19 mouse cellular contexts compared by ENCODE assay signal in genomic region chr10:8009855-8010254, GRCm38 (mm10). TPM values are rescaled to one million over a fixed set of nuclear protein-coding genes. Genes with fewer than 3 reads are reported as not detected.
A peak's percentile ranks its signal among the peaks of the same experiment; 100 is the strongest.
DNase-seq lines count a peak whose midpoint lies in the region; ATAC-seq lines count a peak whose summit lies in the region.
"Had no signal": no experiment of that assay in that cellular context is flagged by ENCODE, and none has a peak within 500 bp of the region (broad histone marks: within the 10 kb centered on the region; RNA-seq: fewer than 3 reads in every experiment).

No protein-coding gene starts in this region.

- no peak overlapping the region for H3K9ac ChIP-seq in midbrain, embryonic 11.5 days (ENCODE audit: low read length)
- H3K9ac ChIP-seq in kidney, embryonic 15.5 days, result no peak overlapping the region
- H3K9ac ChIP-seq: embryonic facial prominence, embryonic 13.5 days; forebrain, embryonic 15.5 days; hindbrain, embryonic 14.5 days; lung, embryonic 14.5 days had no signal

- ATAC-seq in midbrain, embryonic 11.5 days (ENCODE audit: low FRiP score), result no peak
- peak; percentile 38 to 39; a peak in 2 of 4 replicates for ATAC-seq in hematopoietic stem cell, adult 5-6 weeks (replicated peaks in 1 of 2; ENCODE audit: insufficient read depth in 1 of 2, low FRiP score in 2 of 2, low TSS enrichment in 1 of 2, low read depth in 1 of 2, poor library complexity in 2 of 2, severe bottlenecking in 2 of 2)
- ATAC-seq in neutrophil, adult 5-6 weeks (ENCODE audit: extremely low read depth, insufficient number of reproducible peaks, low FRiP score, poor library complexity, severe bottlenecking), result peak; percentile 57; the same call in 1 of the 2 replicates
- ATAC-seq in kidney, embryonic 15.5 days (replicated peaks; ENCODE audit: low FRiP score), result no peak
- ATAC-seq: forebrain, embryonic 15.5 days; intestine, embryonic 16.5 days; midbrain, embryonic 16.5 days had no signal

- intact Hi-C loops in heart, postnatal 25 days (cut with DNase I), result no loop called here

- no peak overlapping the region for H3K4me2 ChIP-seq in midbrain, embryonic 11.5 days
- no peak overlapping the region for H3K4me2 ChIP-seq in kidney, embryonic 15.5 days
- H3K4me2 ChIP-seq: embryonic facial prominence, embryonic 13.5 days; forebrain, embryonic 15.5 days; heart, embryonic 11.5 days; hindbrain, embryonic 14.5 days; lung, embryonic 14.5 days had no signal

- H3K9me3 ChIP-seq in midbrain, embryonic 10.5 days (replicated peaks), result no peaks in the 10 kb centered on the region
- H3K9me3 ChIP-seq in midbrain, embryonic 11.5 days (ENCODE audit: control insufficient read depth, low read length), result no peaks in the 10 kb centered on the region
- no peaks in the 10 kb centered on the region for H3K9me3 ChIP-seq in kidney, embryonic 15.5 days (replicated peaks)
- H3K9me3 ChIP-seq: embryonic facial prominence, embryonic 13.5 days; forebrain, embryonic 15.5 days had no signal

- peak; percentile 4 to 18 for DNase-seq in heart, adult 18-20 months
- DNase-seq in heart, postnatal 25 days (ENCODE audit: low spot score), result no peak
- DNase-seq in midbrain, embryonic 10.5 days (ENCODE audit: low spot score), result no peak
- DNase-seq in midbrain, embryonic 11.5 days (ENCODE audit: low spot score, missing footprints), result no peak
- DNase-seq in layer of hippocampus, adult 9-11 months, result no peak
- DNase-seq: cerebellum, adult 9-11 months; gastrocnemius, postnatal 25 days; heart, postnatal 10 days; lung, embryonic 14.5 days had no signal

- H3K27ac ChIP-seq in midbrain, embryonic 10.5 days (replicated peaks), result 0 out of 2 replicates have a peak overlapping the region, but pooled peaks have one; percentile 28
- H3K27ac ChIP-seq in midbrain, embryonic 11.5 days (ENCODE audit: low read depth, low read length), result no peak overlapping the region
- no peak overlapping the region for H3K27ac ChIP-seq in kidney, embryonic 15.5 days
- H3K27ac ChIP-seq: embryonic facial prominence, embryonic 13.5 days; forebrain, embryonic 15.5 days; hindbrain, embryonic 14.5 days; macrophage had no signal

- H3K4me1 ChIP-seq in midbrain, embryonic 10.5 days, result peaks cover 21% of the 10 kb centered on the region
- H3K4me1 ChIP-seq in midbrain, embryonic 11.5 days (ENCODE audit: control insufficient read depth, insufficient read depth, low read length), result peaks cover 7% of the 10 kb centered on the region
- no peaks in the 10 kb centered on the region; the same call in 1 of the 2 replicates for H3K4me1 ChIP-seq in kidney, embryonic 15.5 days
- H3K4me1 ChIP-seq: embryonic facial prominence, embryonic 13.5 days; forebrain, embryonic 15.5 days had no signal

- 90% methylated on average over 1 of the region's 1 CpGs for WGBS in midbrain, embryonic 10.5 days
- 92% methylated on average over 1 of the region's 1 CpGs for WGBS in midbrain, embryonic 11.5 days
- WGBS in kidney, embryonic 15.5 days, result 76% methylated on average over 1 of the region's 1 CpGs

- no peaks in the 10 kb centered on the region for H3K27me3 ChIP-seq in midbrain, embryonic 10.5 days (ENCODE audit: low read depth, poor library complexity, severe bottlenecking)
- H3K27me3 ChIP-seq in midbrain, embryonic 11.5 days (ENCODE audit: control insufficient read depth, insufficient read depth, low read length), result no peaks in the 10 kb centered on the region
- H3K27me3 ChIP-seq in kidney, embryonic 15.5 days, result no peaks in the 10 kb centered on the region
- H3K27me3 ChIP-seq: embryonic facial prominence, embryonic 13.5 days; forebrain, embryonic 15.5 days had no signal

- H3K36me3 ChIP-seq in midbrain, embryonic 10.5 days, result no peaks in the 10 kb centered on the region
- H3K36me3 ChIP-seq in midbrain, embryonic 11.5 days (ENCODE audit: control insufficient read depth, insufficient read depth, low read length), result no peaks in the 10 kb centered on the region
- no peaks in the 10 kb centered on the region for H3K36me3 ChIP-seq in kidney, embryonic 15.5 days
- H3K36me3 ChIP-seq: embryonic facial prominence, embryonic 13.5 days; forebrain, embryonic 15.5 days had no signal

- no peak overlapping the region for H3K4me3 ChIP-seq in midbrain, embryonic 10.5 days
- no peak overlapping the region for H3K4me3 ChIP-seq in midbrain, embryonic 11.5 days (ENCODE audit: low read depth, low read length)
- no peak overlapping the region for H3K4me3 ChIP-seq in kidney, embryonic 15.5 days (replicated peaks)
- H3K4me3 ChIP-seq: embryonic facial prominence, embryonic 13.5 days; forebrain, embryonic 15.5 days had no signal

RNA-seq across cellular contexts. Expression of gene Tab2, which starts 53.8 kb away (rescaled TPM):
- 10 to 100 TPM; 44.5 to 52.9 TPM for total RNA-seq in heart, adult 18-20 months (2021)
- 10 to 100 TPM; 41.7 to 46.6 TPM for total RNA-seq in heart, postnatal 25 days (2021)
- polyA plus RNA-seq in midbrain, embryonic 10.5 days (2016; fragmentation: Nextera tagmentation; extraction: Ambion mirVana), result 14.1 and 15.0 TPM in 2 replicates
- polyA plus RNA-seq in midbrain, embryonic 11.5 days (2014; fragmentation: Nextera tagmentation; extraction: Ambion mirVana), result 21.8 and 24.6 TPM in 2 replicates
- total RNA-seq in hematopoietic stem cell, adult 5-6 weeks (2017), result 99.1 and 121 TPM in 2 replicates
- total RNA-seq in neutrophil, adult 5-6 weeks (2017), result 133 and 146 TPM in 2 replicates
- 19.8 and 20.6 TPM in 2 replicates for polyA plus RNA-seq in kidney, embryonic 15.5 days (2015; fragmentation: Nextera tagmentation; extraction: Ambion mirVana)

Comparison
In these comparisons a context has a peak if more than half of its experiments do, and no peak if none do; other contexts are left out.
1. DNase-seq: peak in heart, adult 18-20 months (2 of 2); none in heart, postnatal 25 days (single experiment), midbrain, embryonic 10.5 days (single experiment), midbrain, embryonic 11.5 days (single experiment) and layer of hippocampus, adult 9-11 months (single experiment).
2. ATAC-seq: peak in hematopoietic stem cell, adult 5-6 weeks (2 of 2) and neutrophil, adult 5-6 weeks (single experiment); none in midbrain, embryonic 11.5 days (single experiment) and kidney, embryonic 15.5 days (single experiment).